Mouse (Mus musculus): Measurements from ENCODE around the gene Rsph3a. TPM values are rescaled to one million over a fixed set of nuclear protein-coding genes. Genes with fewer than 3 reads are reported as not detected.
"Not testable (repeated sequence)": the region's sequence is repeated elsewhere in the genome, so short reads cannot be mapped to it uniquely, and the experiment has no call there.

The Rsph3a gene
- total RNA-seq, 2 experiments from 2014 or later: 38.8 to 40.1 TPM

DNA sequence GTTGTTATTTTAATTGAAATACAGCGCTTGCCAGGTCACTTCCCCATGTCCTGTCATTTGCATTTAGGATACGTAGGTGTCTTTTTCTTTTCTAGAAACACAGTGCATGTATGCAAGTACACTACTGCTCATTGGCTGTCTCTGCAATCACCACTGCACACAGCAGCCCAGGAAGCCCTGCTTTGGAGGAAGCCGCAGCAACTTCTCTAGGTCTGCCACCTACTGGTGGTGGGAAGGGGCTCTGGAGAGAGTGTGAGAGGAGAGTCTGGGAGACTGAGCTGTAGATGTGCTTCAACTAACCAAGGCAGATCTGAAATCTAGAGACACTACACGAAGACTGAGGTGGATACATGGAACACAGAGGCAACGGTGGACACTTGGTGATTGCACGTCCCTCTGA lies 77.3 kb downstream of the Rsph3a start:
- DNase-seq (ENCODE audit: extremely low spot score in 1 of 2, low spot score in 1 of 2): not testable (repeated sequence)

DNA sequence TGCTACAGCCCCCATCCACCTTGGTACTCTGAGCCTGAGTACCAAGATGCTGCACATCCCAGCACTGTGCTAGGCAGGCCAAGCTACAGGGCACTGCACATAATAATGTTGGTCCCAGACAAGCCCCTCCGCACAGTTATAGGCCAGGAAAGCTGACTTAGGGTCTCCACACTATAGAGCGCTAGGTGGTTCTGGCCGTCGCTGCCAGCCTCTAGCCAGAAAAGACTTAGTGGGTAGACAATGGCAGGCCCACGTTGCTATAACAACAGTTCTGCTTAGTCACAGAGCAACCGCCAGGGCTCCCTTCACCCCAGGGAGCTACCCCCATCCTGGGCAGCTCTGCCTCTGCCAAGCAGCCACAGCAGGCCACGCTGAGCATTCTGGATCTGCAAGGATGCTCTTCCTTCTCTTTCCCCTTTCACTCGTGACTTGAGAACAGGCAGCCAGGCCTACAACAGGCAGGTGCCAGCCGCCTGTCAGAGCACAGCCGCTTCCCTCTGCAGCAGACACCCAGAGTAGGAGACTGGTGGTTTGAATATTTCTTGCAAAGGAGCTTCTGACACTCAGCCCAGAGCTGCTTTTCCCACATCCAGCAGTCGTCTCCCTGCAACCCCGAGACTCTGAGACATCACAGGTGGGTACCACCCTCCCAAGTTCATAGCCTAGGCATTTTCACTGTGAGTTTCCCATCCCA lies 82.2 kb downstream of the Rsph3a start:
- DNase-seq (ENCODE audit: extremely low spot score in 1 of 2, low spot score in 1 of 2): not testable (repeated sequence)

Other genes starting within 250 kb of the Rsph3a start
- gene Fndc1, start 118.3 kb upstream of the Rsph3a start, total RNA-seq (2021): 10 to 100 TPM; 11.1 to 12.4 TPM
- gene Tagap, start 19.6 kb upstream of the Rsph3a start, total RNA-seq (2021): 1 to 10 TPM; 4.3 to 5.6 TPM
- under 1 TPM; 0.10 to 0.63 TPM for gene Gm49673, start 202.2 kb downstream of the Rsph3a start, total RNA-seq (2021)
- gene Rnaset2a, start 202.5 kb downstream of the Rsph3a start, total RNA-seq (2021): 1 to 10 TPM; 6.0 to 6.3 TPM
- 10 to 100 TPM; 15.3 to 15.7 TPM for gene Fgfr1op, start 219.9 kb downstream of the Rsph3a start, total RNA-seq (2021)

All from layer of hippocampus, postnatal 25 days (tissue).